Mouse (Mus musculus) heart, adult 9 months (tissue): Measurements from ENCODE around the gene Socs7.

Experiments used
- DNase-seq, 2 experiments: peaks; one replicate each; pipeline ENCODE4 v3.0.0; 2022; ENCODE audit warnings: low spot score in 2 of 2

Gene Socs7

DNA sequence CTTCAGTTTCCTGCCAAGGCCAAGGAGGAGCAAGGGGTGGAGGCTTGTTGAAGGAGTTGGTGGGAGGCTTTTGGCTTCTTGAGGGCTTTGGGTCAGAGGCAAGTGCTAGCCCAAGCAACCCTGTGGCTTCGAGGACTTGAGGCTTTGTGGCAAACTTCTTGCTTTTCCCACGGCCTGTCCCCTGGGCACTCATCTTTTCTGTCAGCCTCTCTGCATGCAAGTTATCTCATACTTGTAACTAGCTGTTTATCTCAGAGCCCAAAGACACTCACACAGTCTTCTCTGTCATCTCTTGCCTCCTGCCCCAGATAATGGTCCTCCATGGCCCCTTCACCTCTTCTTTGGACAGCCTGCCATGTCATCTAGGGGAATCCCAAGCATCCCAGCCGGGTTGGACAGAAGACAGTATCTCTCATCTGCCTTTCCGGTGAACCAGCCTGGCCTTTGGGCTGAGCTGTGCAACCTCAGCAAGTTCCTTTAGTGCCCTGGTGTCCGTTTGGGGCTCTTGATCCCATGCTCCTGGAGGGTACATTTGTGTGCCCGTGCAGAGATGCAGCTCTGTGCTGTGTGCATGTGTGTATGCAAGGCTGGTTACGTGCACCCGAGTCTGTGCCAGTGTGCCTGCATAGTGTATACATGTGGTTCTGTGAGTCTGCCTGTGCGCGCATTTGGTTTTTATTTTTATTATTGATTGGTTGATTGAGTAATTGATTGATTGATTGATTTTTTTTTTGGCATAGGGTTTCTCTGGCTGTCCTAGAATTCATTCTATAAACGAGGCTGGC, 80.7 kb downstream of the Socs7 start:
- DNase-seq = no peak

DNA sequence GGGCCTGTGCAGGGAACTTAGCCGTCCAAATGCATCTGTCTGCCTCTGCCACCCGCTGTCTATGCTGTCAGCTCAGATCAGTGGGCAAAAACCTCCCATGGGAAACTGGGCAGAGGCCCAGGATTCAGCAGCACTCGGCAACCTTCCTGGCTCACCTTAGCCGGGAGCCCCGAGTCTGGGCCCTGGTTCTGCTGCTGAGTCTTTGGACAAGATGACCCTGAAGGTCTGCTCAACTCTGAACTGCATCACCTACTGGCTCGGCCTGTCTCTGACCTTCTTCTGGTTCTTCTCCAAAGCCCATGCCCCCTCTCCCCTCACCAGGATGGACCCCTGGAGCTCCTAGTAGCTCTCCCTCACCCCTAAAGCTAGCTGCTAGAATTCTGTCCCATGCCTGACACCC, 83.2 kb downstream of the Socs7 start:
- no peak for DNase-seq

DNA sequence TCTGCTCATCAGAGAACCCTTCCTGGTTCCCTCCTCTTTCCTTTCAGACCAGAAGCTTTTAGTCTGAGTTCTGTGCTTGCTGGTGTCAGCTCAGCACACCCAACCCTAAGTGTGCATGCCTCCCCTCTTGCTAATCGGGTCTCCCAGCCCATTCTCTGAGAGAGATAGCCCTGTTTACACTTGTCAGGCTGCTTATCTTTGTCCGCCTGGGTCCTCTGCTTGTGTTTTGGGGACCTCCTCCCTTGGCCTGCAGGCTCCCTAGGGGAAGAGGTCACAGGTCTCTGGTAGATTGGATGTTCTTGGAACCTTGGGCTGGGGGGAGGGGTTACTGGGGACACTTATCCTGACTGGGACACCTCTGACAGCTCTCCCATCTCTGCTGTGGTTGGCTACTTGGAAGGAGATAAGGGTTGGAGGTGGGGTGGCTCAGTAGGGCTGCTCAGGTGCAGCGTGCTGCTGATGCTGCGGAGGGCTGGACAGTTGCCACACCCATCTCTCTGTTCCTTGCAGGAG, 83.7 kb downstream of the Socs7 start:
- DNase-seq = no peak

DNA sequence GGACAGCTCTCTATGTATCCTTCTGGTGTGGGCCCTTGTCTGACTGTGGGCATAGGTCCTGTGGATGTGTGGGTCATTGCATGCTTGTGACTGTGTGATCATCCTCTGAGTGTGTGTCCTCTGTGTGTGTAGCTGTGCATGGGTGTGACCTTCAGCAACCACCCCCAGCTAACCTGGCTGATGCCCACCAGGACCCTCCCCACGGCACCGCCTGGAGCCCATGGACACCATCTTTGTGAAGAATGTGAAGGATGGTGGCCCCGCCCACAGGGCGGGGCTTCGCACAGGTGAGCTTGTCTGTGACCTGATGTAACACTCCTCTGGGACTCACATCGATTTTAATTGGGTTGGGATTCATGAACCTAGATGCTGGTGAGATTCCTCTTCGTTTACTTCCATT, 85.6 kb downstream of the Socs7 start:
- no peak for DNase-seq
